Mouse (Mus musculus): Measurements from ENCODE around the gene Zbtb17.
A peak's percentile ranks its signal among the peaks of the same experiment; 100 is the strongest.

DNA sequence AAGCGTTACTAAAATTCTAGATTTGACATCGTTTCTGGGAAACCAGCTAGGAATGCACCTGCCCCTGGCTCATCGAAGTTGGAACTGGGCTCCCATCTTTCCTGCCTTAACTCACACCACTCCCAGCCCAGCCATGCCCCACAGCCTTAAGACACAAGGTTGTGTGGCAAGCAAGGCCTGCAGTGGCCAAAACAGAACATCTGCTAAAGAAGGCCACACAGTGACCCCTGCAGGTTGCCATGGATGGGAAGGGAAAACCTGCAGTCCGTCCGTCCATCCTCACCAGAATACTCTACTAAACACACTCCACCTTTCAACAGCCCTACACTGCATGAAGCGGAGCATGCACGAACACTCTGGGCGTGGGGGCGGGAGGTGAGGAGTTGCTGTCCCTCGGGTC lies 62.4 kb downstream of the Zbtb17 start:
- peak; percentile 54 for TF ChIP-seq CTCF (IDR thresholded peaks at IDR 0.05; ENCODE audit: low read depth)
- TF ChIP-seq EP300 (IDR thresholded peaks at IDR 0.05; ENCODE audit: low read depth), result no peak
